Mouse (Mus musculus): ENCODE measurements around the gene App.

- TF ChIP-seq CTCF (IDR thresholded peaks at IDR 0.05; ENCODE audit: borderline replicate concordance, control insufficient read depth, extremely low read depth, insufficient read depth, low read length, poor library complexity) (no peak), POLR2A (IDR thresholded peaks at IDR 0.05; ENCODE audit: control insufficient read depth, extremely low read depth, insufficient read depth, low read length, poor library complexity) (no peak)
These were observed 16.4 kb downstream of the App start for GRCm38 (mm10) chr16:85157156-85157555.

All from thymus, adult 2 months (tissue).